Mouse (Mus musculus): ENCODE data around the gene Polrmt. TPM values are rescaled to one million over a fixed set of nuclear protein-coding genes. Genes with fewer than 3 reads are reported as not detected.

Polrmt gene
- polyA plus RNA-seq, 1 experiment = 46.2 TPM

- Histone ChIP-seq H3K4me1 (ENCODE audit: control insufficient read depth, insufficient read depth, low read length) (peaks cover 14% of the 10 kb centered on the region), H3K4me3 (replicated peaks; ENCODE audit: extremely low read depth, low read depth, low read length) (no peak overlapping the region)
- no peak for DNase-seq
- WGBS = 87% methylated on average over 1 of the region's 1 CpGs
- no peak for TF ChIP-seq CTCF (IDR thresholded peaks at IDR 0.05; ENCODE audit: insufficient read depth, low read length)
- TF ChIP-seq POLR2A (IDR thresholded peaks at IDR 0.05; ENCODE audit: borderline replicate concordance, extremely low read depth, low read depth, low read length) = no peak
Measured at GRCm38 (mm10) chr10:79686691-79687090, 59.7 kb downstream of the Polrmt start.

GRCm38 (mm10) chr10:79686219-79686618 lies 60.2 kb downstream of the Polrmt start:
- H3K4me3 ChIP-seq (replicated peaks; ENCODE audit: extremely low read depth, low read depth, low read length) = no peak overlapping the region
- 87% methylated on average over 2 of the region's 2 CpGs for WGBS

More at GRCm38 (mm10) chr10:79686219-79686618, 60.2 kb downstream of the Polrmt start:
- no peak for DNase-seq
- TF ChIP-seq POLR2A (IDR thresholded peaks at IDR 0.05; ENCODE audit: borderline replicate concordance, extremely low read depth, low read depth, low read length) (no peak), CTCF (IDR thresholded peaks at IDR 0.05; ENCODE audit: insufficient read depth, low read length) (no peak)
- H3K4me1 ChIP-seq (ENCODE audit: control insufficient read depth, insufficient read depth, low read length) = peaks cover 14% of the 10 kb centered on the region

Other genes starting within 250 kb of the Polrmt start
- gene Plpp2, start 212.8 kb downstream of the Polrmt start, polyA plus RNA-seq (2012; rRNA removed) = 27.9 and 30.4 TPM in 2 replicates
- gene Mier2, start 191.4 kb downstream of the Polrmt start, polyA plus RNA-seq (2012; rRNA removed) = 62.5 and 71.8 TPM in 2 replicates
- not detected in 2 replicates for gene Theg, start 159.2 kb downstream of the Polrmt start, polyA plus RNA-seq (2012; rRNA removed)
- not detected in 2 replicates for gene C2cd4c, start 132.6 kb downstream of the Polrmt start, polyA plus RNA-seq (2012; rRNA removed)
- 2.4 and 2.7 TPM in 2 replicates for gene Shc2, start 108.7 kb downstream of the Polrmt start, polyA plus RNA-seq (2012; rRNA removed)
- not detected in 2 replicates for gene Odf3l2, start 100.8 kb downstream of the Polrmt start, polyA plus RNA-seq (2012; rRNA removed)
- gene Madcam1, start 82.0 kb downstream of the Polrmt start, polyA plus RNA-seq (2012; rRNA removed) = 0.13 TPM in 1 of 2 replicates, not detected in the other
- gene Tpgs1, start 77.2 kb downstream of the Polrmt start, polyA plus RNA-seq (2012; rRNA removed) = 70.4 and 84.7 TPM in 2 replicates
- 112 and 121 TPM in 2 replicates for gene Cdc34, start 64.4 kb downstream of the Polrmt start, polyA plus RNA-seq (2012; rRNA removed)
- 1.5 and 1.6 TPM in 2 replicates for gene Gzmm, start 57.6 kb downstream of the Polrmt start, polyA plus RNA-seq (2012; rRNA removed)
- gene Bsg, start 42.1 kb downstream of the Polrmt start, polyA plus RNA-seq (2012; rRNA removed) = 684 and 692 TPM in 2 replicates
- 3.0 and 3.9 TPM in 2 replicates for gene Hcn2, start 29.9 kb downstream of the Polrmt start, polyA plus RNA-seq (2012; rRNA removed)
- 0.10 and 1.0 TPM in 2 replicates for gene Fgf22, start 8.5 kb upstream of the Polrmt start, polyA plus RNA-seq (2012; rRNA removed)
- gene Rnf126, start 20.4 kb upstream of the Polrmt start, polyA plus RNA-seq (2012; rRNA removed) = 103 and 134 TPM in 2 replicates
- 65.8 and 72.7 TPM in 2 replicates for gene Fstl3, start 30.7 kb upstream of the Polrmt start, polyA plus RNA-seq (2012; rRNA removed)
- gene Prss57, start 44.4 kb upstream of the Polrmt start, polyA plus RNA-seq (2012; rRNA removed) = 0.20 TPM in 1 of 2 replicates, not detected in the other
- 34.2 and 38.5 TPM in 2 replicates for gene Palm, start 47.0 kb upstream of the Polrmt start, polyA plus RNA-seq (2012; rRNA removed)
- gene Misp, start 74.4 kb upstream of the Polrmt start, polyA plus RNA-seq (2012; rRNA removed) = 4.0 and 4.8 TPM in 2 replicates
- 224 and 265 TPM in 2 replicates for gene Ptbp1, start 107.8 kb upstream of the Polrmt start, polyA plus RNA-seq (2012; rRNA removed)
- 3.6 and 5.0 TPM in 2 replicates for gene Prtn3, start 127.9 kb upstream of the Polrmt start, polyA plus RNA-seq (2012; rRNA removed)
- gene Plppr3, start 128.1 kb upstream of the Polrmt start, polyA plus RNA-seq (2012; rRNA removed) = 8.4 and 8.9 TPM in 2 replicates
- gene Elane, start 139.7 kb upstream of the Polrmt start, polyA plus RNA-seq (2012; rRNA removed) = 0.11 and 0.85 TPM in 2 replicates
- gene Cfd, start 144.3 kb upstream of the Polrmt start, polyA plus RNA-seq (2012; rRNA removed) = 297 and 1,797 TPM in 2 replicates
- 76.2 and 79.1 TPM in 2 replicates for gene Med16, start 162.3 kb upstream of the Polrmt start, polyA plus RNA-seq (2012; rRNA removed)
- not detected in 2 replicates for gene Gm26602, start 164.3 kb upstream of the Polrmt start, polyA plus RNA-seq (2012; rRNA removed)
- gene Kiss1r, start 170.4 kb upstream of the Polrmt start, polyA plus RNA-seq (2012; rRNA removed) = 20.9 and 24.4 TPM in 2 replicates
- gene R3hdm4, start 174.6 kb upstream of the Polrmt start, polyA plus RNA-seq (2012; rRNA removed) = 129 and 162 TPM in 2 replicates
- gene Arid3a, start 180.5 kb upstream of the Polrmt start, polyA plus RNA-seq (2012; rRNA removed) = 7.8 and 8.6 TPM in 2 replicates
- 33.5 and 35.5 TPM in 2 replicates for gene Wdr18, start 213.6 kb upstream of the Polrmt start, polyA plus RNA-seq (2012; rRNA removed)
- 0.33 TPM in 1 of 2 replicates, not detected in the other for gene Grin3b, start 224.1 kb upstream of the Polrmt start, polyA plus RNA-seq (2012; rRNA removed)
- 294 and 318 TPM in 2 replicates for gene Tmem259, start 237.7 kb upstream of the Polrmt start, polyA plus RNA-seq (2012; rRNA removed)
- 387 and 395 TPM in 2 replicates for gene Cnn2, start 242.0 kb upstream of the Polrmt start, polyA plus RNA-seq (2012; rRNA removed)
- 31.4 and 38.2 TPM in 2 replicates for gene Abca7, start 249.9 kb upstream of the Polrmt start, polyA plus RNA-seq (2012; rRNA removed)

All from lung, adult 2 months (tissue).